Mouse (Mus musculus) embryonic fibroblast, embryonic 13.5 days (primary cell): ENCODE results near the gene Rflna.

Experiments used
- CTCF ChIP-seq: IDR thresholded peaks from 2 replicates; pipeline ENCODE4 v1.5.1; 2011; ENCODE audit warnings: mild to moderate bottlenecking, control low read depth, low read length, moderate library complexity, borderline replicate concordance; ENCODE audit not compliant: insufficient read depth
- POLR2A ChIP-seq: IDR thresholded peaks from 2 replicates; pipeline ENCODE4 v1.6.1; 2011; ENCODE audit warnings: low read depth, mild to moderate bottlenecking, control low read depth, low read length, moderate library complexity

- TF ChIP-seq CTCF (no peak), POLR2A (no peak)
These were observed 49.8 kb downstream of the Rflna start for GRCm38 (mm10) chr5:125052603-125053488.
